ENCODE assay signal across 28 mouse cellular contexts in the genomic region with DNA sequence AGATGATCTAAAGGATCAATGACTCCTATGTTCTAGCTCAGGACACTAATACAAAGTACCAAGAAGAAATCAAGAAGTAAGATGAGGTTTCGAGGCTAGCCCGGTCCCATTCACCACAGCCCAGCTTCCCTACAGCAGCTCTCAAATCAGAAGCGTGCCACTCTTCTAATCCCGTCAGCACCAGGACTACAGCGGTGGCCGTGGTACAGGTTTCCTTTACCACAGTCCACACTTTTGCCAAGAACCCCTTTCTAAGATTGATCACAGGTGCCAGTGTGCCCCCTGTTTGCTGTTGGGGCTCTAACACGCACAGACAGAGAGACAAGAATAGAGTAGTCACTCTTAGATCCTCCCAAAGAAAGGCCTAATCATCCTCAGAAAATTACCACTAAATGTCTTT.
"Had no signal": no experiment of that assay in that cellular context is flagged by ENCODE, and none has a peak within 500 bp of the region (broad histone marks: within the 10 kb centered on the region; RNA-seq: fewer than 3 reads in every experiment).

No protein-coding gene starts in this region.

- H3K36me3 ChIP-seq: limb, embryonic 10.5 days; limb, embryonic 12.5 days; limb, embryonic 13.5 days; limb, embryonic 15.5 days; liver, embryonic 12.5 days; liver, embryonic 13.5 days; liver, embryonic 15.5 days; lung, embryonic 15.5 days; midbrain, embryonic 10.5 days; midbrain, embryonic 12.5 days; midbrain, embryonic 13.5 days; midbrain, embryonic 15.5 days; neural tube, embryonic 12.5 days had no signal

- H3K27ac ChIP-seq: limb, embryonic 10.5 days; limb, embryonic 12.5 days; limb, embryonic 13.5 days; limb, embryonic 15.5 days; liver, embryonic 12.5 days; liver, embryonic 13.5 days; liver, embryonic 14.5 days; liver, embryonic 15.5 days; lung, embryonic 15.5 days; macrophage; midbrain, embryonic 10.5 days; midbrain, embryonic 12.5 days; midbrain, embryonic 13.5 days; midbrain, embryonic 15.5 days; neural tube, embryonic 12.5 days had no signal

- H3K9me3 ChIP-seq: limb, embryonic 10.5 days; limb, embryonic 12.5 days; limb, embryonic 13.5 days; limb, embryonic 15.5 days; liver, embryonic 12.5 days; liver, embryonic 13.5 days; liver, embryonic 15.5 days; lung, embryonic 15.5 days; midbrain, embryonic 10.5 days; midbrain, embryonic 12.5 days; midbrain, embryonic 13.5 days; midbrain, embryonic 15.5 days; neural tube, embryonic 12.5 days had no signal

- DNase-seq: left cerebral cortex, postnatal 4 days; liver; liver, embryonic 13.5 days; liver, postnatal 0 days; lung, adult 18-20 months; lung, adult 2 months; lung, embryonic 14.5 days; lung, postnatal 10 days; lung, postnatal 14 days; lung, postnatal 36 days; lung, postnatal 4 days; midbrain, embryonic 14.5 days had no signal

- H3K4me3 ChIP-seq: limb, embryonic 10.5 days; limb, embryonic 12.5 days; limb, embryonic 13.5 days; limb, embryonic 15.5 days; liver, embryonic 12.5 days; liver, embryonic 13.5 days; liver, embryonic 15.5 days; lung, embryonic 15.5 days; megakaryocyte, embryonic 14.5 days; midbrain, embryonic 10.5 days; midbrain, embryonic 12.5 days; midbrain, embryonic 13.5 days; midbrain, embryonic 15.5 days; myocyte; neural tube, embryonic 12.5 days had no signal

- H3K27me3 ChIP-seq: limb, embryonic 12.5 days; limb, embryonic 13.5 days; limb, embryonic 15.5 days; liver, embryonic 12.5 days; liver, embryonic 13.5 days; liver, embryonic 15.5 days; lung, embryonic 15.5 days; megakaryocyte, embryonic 14.5 days; midbrain, embryonic 12.5 days; midbrain, embryonic 13.5 days; midbrain, embryonic 15.5 days; neural tube, embryonic 12.5 days had no signal

- H3K4me1 ChIP-seq: limb, embryonic 10.5 days; limb, embryonic 12.5 days; limb, embryonic 15.5 days; liver, embryonic 12.5 days; liver, embryonic 13.5 days; liver, embryonic 15.5 days; lung, embryonic 15.5 days; megakaryocyte, embryonic 14.5 days; midbrain, embryonic 12.5 days; midbrain, embryonic 13.5 days; midbrain, embryonic 15.5 days; neural tube, embryonic 12.5 days had no signal
